Mouse (Mus musculus) lung, postnatal 0 days (tissue): ENCODE data around the gene Aplf. TPM values are rescaled to one million over a fixed set of nuclear protein-coding genes. Genes with fewer than 3 reads are reported as not detected.

Experiments used
- ATAC-seq: fragments of 200-750 bp; cut with Nextera tagmentation; 2 replicates; pipeline ENCODE4 v1.8.0; 2017; ENCODE audit warnings: moderate library complexity
- DNase-seq: peaks from one replicate; pipeline ENCODE4 v3.0.0-alpha.2; 2016; ENCODE audit warnings: low spot score
- H3K27ac ChIP-seq: fragments of 300-500 bp; sonication (generic); 2 replicates; pipeline ENCODE4 v1.5.1; 2014; ENCODE audit warnings: antibody characterized with exemption, mild to moderate bottlenecking, low read length, mixed read lengths
- H3K27me3 ChIP-seq: fragments of 300-500 bp; sonication (generic); replicated peaks from 2 replicates; pipeline ENCODE4 v1.6.1; 2014; ENCODE audit warnings: low read length, mixed read lengths; ENCODE audit not compliant: insufficient read depth
- H3K36me3 ChIP-seq: fragments of 300-500 bp; sonication (generic); 2 replicates; pipeline ENCODE4 v1.6.1; 2014; ENCODE audit warnings: low read length, mixed read lengths; ENCODE audit not compliant: insufficient read depth
- H3K4me1 ChIP-seq: fragments of 300-500 bp; sonication (generic); 2 replicates; pipeline ENCODE4 v1.6.1; 2014; ENCODE audit warnings: antibody characterized with exemption, low read depth, low read length, mixed read lengths; ENCODE audit not compliant: insufficient read depth
- H3K4me2 ChIP-seq: fragments of 300-500 bp; sonication (generic); replicated peaks from 2 replicates; pipeline ENCODE4 v1.6.1; 2014; ENCODE audit warnings: low read depth, mild to moderate bottlenecking, low read length, moderate library complexity, mixed read lengths
- H3K4me3 ChIP-seq: fragments of 300-500 bp; sonication (generic); 2 replicates; pipeline ENCODE4 v1.5.1; 2014; ENCODE audit warnings: low read depth, low read length
- H3K9ac ChIP-seq: fragments of 300-500 bp; sonication (generic); replicated peaks from 2 replicates; pipeline ENCODE4 v1.6.1; 2014; ENCODE audit warnings: low read depth, mild to moderate bottlenecking
- H3K9me3 ChIP-seq: fragments of 300-500 bp; sonication (generic); 2 replicates; pipeline ENCODE4 v1.6.1; 2016; ENCODE audit warnings: low read length, mixed read lengths
- CTCF ChIP-seq: IDR thresholded peaks from 2 replicates; pipeline ENCODE4 v1.5.1; 2016; ENCODE audit warnings: antibody characterized with exemption, mild to moderate bottlenecking
- EP300 ChIP-seq: IDR thresholded peaks from 2 replicates; pipeline ENCODE4 v1.6.1; 2016; ENCODE audit warnings: antibody characterized with exemption, mild to moderate bottlenecking, control low read depth
- WGBS: fragments of 180-500 bp; shearing (Covaris S2); extraction: QIAGEN DNeasy Blood & Tissue Kit; methylation state at CpG from one replicate; pipeline ENCODE4 v1.1.7; 2014; 5-methylcytosine and 5-hydroxymethylcytosine counted together
- polyA plus RNA-seq: library from polyadenylated mRNA; unstranded; fragments of >200 nt; fragmentation: Nextera tagmentation; extraction: Ambion mirVana; gene quantifications from 2 replicates; pipeline ENCODE4 v1.2.1, GENCODE M21; 2015

Aplf gene
- polyA plus RNA-seq, 1 experiment from 2014 or later: 8.7 TPM

- H3K27ac ChIP-seq: no peak overlapping the region
- H3K36me3 ChIP-seq: no peaks in the 10 kb centered on the region
- H3K4me3 ChIP-seq: no peak overlapping the region
- no peak for TF ChIP-seq CTCF
- TF ChIP-seq EP300: peak; percentile 80
- no peak overlapping the region for H3K4me2 ChIP-seq
- DNase-seq (peak; percentile 26), ATAC-seq (peak; percentile 63)
- H3K9ac ChIP-seq: no peak overlapping the region
- 75% methylated on average over 9 of the region's 9 CpGs for WGBS
- H3K4me1 ChIP-seq: no peaks in the 10 kb centered on the region
- H3K27me3 ChIP-seq: no peaks in the 10 kb centered on the region
- no peaks in the 10 kb centered on the region for H3K9me3 ChIP-seq
Measured at GRCm38 (mm10) chr6:87663445-87663844, 8.5 kb downstream of the Aplf start.

- peak; percentile 19 for ATAC-seq
Measured at GRCm38 (mm10) chr6:87662197-87662596, 9.8 kb downstream of the Aplf start.

GRCm38 (mm10) chr6:87661707-87662106 is 10.3 kb downstream of the Aplf start:
- no peak for DNase-seq
- H3K9ac ChIP-seq: no peak overlapping the region
- no peak overlapping the region for H3K4me2 ChIP-seq
- TF ChIP-seq CTCF (no peak), EP300 (peak; percentile 23; the same call in 1 of the 2 replicates)
- peak; percentile 62 for ATAC-seq
- H3K9me3 ChIP-seq: no peaks in the 10 kb centered on the region
- H3K27ac ChIP-seq: no peak overlapping the region
- H3K4me1 ChIP-seq: no peaks in the 10 kb centered on the region
- no peaks in the 10 kb centered on the region for H3K36me3 ChIP-seq
- H3K27me3 ChIP-seq: no peaks in the 10 kb centered on the region
- 44% methylated on average over 2 of the region's 2 CpGs for WGBS
- H3K4me3 ChIP-seq: no peak overlapping the region

More at GRCm38 (mm10) chr6:87662197-87662596, 9.8 kb downstream of the Aplf start:
- TF ChIP-seq EP300: no peak
- TF ChIP-seq CTCF: peak; percentile 20
- Histone ChIP-seq H3K4me2 (no peak overlapping the region), H3K36me3 (no peaks in the 10 kb centered on the region), H3K9ac (no peak overlapping the region), H3K4me1 (no peaks in the 10 kb centered on the region), H3K9me3 (no peaks in the 10 kb centered on the region), H3K27me3 (no peaks in the 10 kb centered on the region), H3K4me3 (no peak overlapping the region), H3K27ac (no peak overlapping the region)
- DNase-seq: no peak
- 56% methylated on average over 6 of the region's 6 CpGs for WGBS

GRCm38 (mm10) chr6:87658816-87659215 is 13.2 kb downstream of the Aplf start:
- DNase-seq (no peak), ATAC-seq (no peak)
- no peak overlapping the region for H3K27ac ChIP-seq
- no peak overlapping the region for H3K4me2 ChIP-seq
- H3K4me3 ChIP-seq: no peak overlapping the region
- no peaks in the 10 kb centered on the region for H3K4me1 ChIP-seq
- no peaks in the 10 kb centered on the region for H3K36me3 ChIP-seq
- H3K9ac ChIP-seq: no peak overlapping the region
- WGBS: 89% methylated on average over 4 of the region's 4 CpGs
- H3K27me3 ChIP-seq: no peaks in the 10 kb centered on the region
- TF ChIP-seq CTCF: no peak
- TF ChIP-seq EP300: no peak
- H3K9me3 ChIP-seq: no peaks in the 10 kb centered on the region

GRCm38 (mm10) chr6:87653904-87654638 is 17.9 kb downstream of the Aplf start:
- Histone ChIP-seq H3K4me2 (no peak overlapping the region), H3K27me3 (no peaks in the 10 kb centered on the region), H3K4me3 (no peak overlapping the region), H3K27ac (no peak overlapping the region), H3K36me3 (0 out of 2 replicates have a peak, but pooled peaks cover 7% of the 10 kb centered on the region), H3K9ac (no peak overlapping the region), H3K4me1 (no peaks in the 10 kb centered on the region), H3K9me3 (no peaks in the 10 kb centered on the region)
- DNase-seq (no peak), ATAC-seq (no peak)
- WGBS: 32% methylated on average over 8 of the region's 8 CpGs
- TF ChIP-seq EP300 (no peak), CTCF (no peak)

GRCm38 (mm10) chr6:87653478-87653877 is 18.5 kb downstream of the Aplf start:
- no peaks in the 10 kb centered on the region for H3K4me1 ChIP-seq
- no peak overlapping the region for H3K4me3 ChIP-seq
- H3K36me3 ChIP-seq: 0 out of 2 replicates have a peak, but pooled peaks cover 7% of the 10 kb centered on the region
- DNase-seq (no peak), ATAC-seq (no peak)
- 53% methylated on average over 3 of the region's 3 CpGs for WGBS
- TF ChIP-seq CTCF (no peak), EP300 (no peak)
- H3K27ac ChIP-seq: no peak overlapping the region
- H3K27me3 ChIP-seq: no peaks in the 10 kb centered on the region
- no peak overlapping the region for H3K9ac ChIP-seq
- H3K9me3 ChIP-seq: no peaks in the 10 kb centered on the region
- H3K4me2 ChIP-seq: no peak overlapping the region
